Mouse (Mus musculus) gastrocnemius, postnatal 4 days (tissue): ENCODE measurements at regions not wholly inside any gene's neighbourhood (a gene's known extent, or its start where the extent isn't known, plus 50 kb on each side); places are given as distances from the start of the nearest gene placed in this dataset.

Experiments used
- DNase-seq, 2 experiments: peaks; one replicate each; pipeline ENCODE4 v3.0.0; 2021 to 2022; ENCODE audit warnings: low spot score in 2 of 2, mixed read lengths in 2 of 2

- no peak for DNase-seq
These were observed 245.6 kb upstream of the N4bp1 start for GRCm38 (mm10) chr8:87130691-87131090.

- DNase-seq: no peak
These were observed 243.5 kb upstream of the N4bp1 start for GRCm38 (mm10) chr8:87128593-87128992.

- peak in 1 of 2 experiments; percentile 24 for DNase-seq
These were observed 231.2 kb upstream of the N4bp1 start for GRCm38 (mm10) chr8:87116190-87116765.

- no peak for DNase-seq
These were observed 227.3 kb upstream of the N4bp1 start for GRCm38 (mm10) chr8:87112355-87112754.

GRCm38 (mm10) chr8:87105106-87105505, 220.0 kb upstream of the N4bp1 start:
- DNase-seq: no peak

GRCm38 (mm10) chr8:87095211-87095610, 210.2 kb upstream of the N4bp1 start:
- DNase-seq: no peak

GRCm38 (mm10) chr8:87094685-87095084, 209.6 kb upstream of the N4bp1 start:
- peak in 1 of 2 experiments; percentile 24 for DNase-seq

- DNase-seq: no peak
These were observed 208.7 kb upstream of the N4bp1 start for GRCm38 (mm10) chr8:87093716-87094115.

GRCm38 (mm10) chr8:87093081-87093480, 208.0 kb upstream of the N4bp1 start:
- DNase-seq: no peak

- DNase-seq: peak in 1 of 2 experiments; percentile 39
These were observed 202.5 kb upstream of the N4bp1 start for GRCm38 (mm10) chr8:87087451-87088095.

- no peak for DNase-seq
These were observed 193.2 kb upstream of the N4bp1 start for GRCm38 (mm10) chr8:87078260-87078659.

- no peak for DNase-seq
These were observed 190.9 kb upstream of the N4bp1 start for GRCm38 (mm10) chr8:87075921-87076320.

GRCm38 (mm10) chr8:87071224-87071623, 186.2 kb upstream of the N4bp1 start:
- no peak for DNase-seq

GRCm38 (mm10) chr8:87067106-87067505, 182.0 kb upstream of the N4bp1 start:
- DNase-seq: no peak

- DNase-seq: no peak
These were observed 179.7 kb upstream of the N4bp1 start for GRCm38 (mm10) chr8:87064768-87065167.

- no peak for DNase-seq
These were observed 179.2 kb upstream of the N4bp1 start for GRCm38 (mm10) chr8:87064250-87064747.

- DNase-seq: no peak
These were observed 178.5 kb upstream of the N4bp1 start for GRCm38 (mm10) chr8:87063588-87063987.

- DNase-seq: peak in 1 of 2 experiments; percentile 21
These were observed 164.7 kb upstream of the N4bp1 start for GRCm38 (mm10) chr8:87049746-87050145.

GRCm38 (mm10) chr8:87049196-87049595, 164.1 kb upstream of the N4bp1 start:
- DNase-seq: no peak

- no peak for DNase-seq
These were observed 161.5 kb upstream of the N4bp1 start for GRCm38 (mm10) chr8:87046590-87046989.

GRCm38 (mm10) chr8:87043016-87043415, 158.0 kb upstream of the N4bp1 start:
- DNase-seq: no peak

- DNase-seq: no peak
These were observed 152.7 kb upstream of the N4bp1 start for GRCm38 (mm10) chr8:87037620-87038380.
